Mouse (Mus musculus): ENCODE data around the gene Chn2.

GRCm38 (mm10) chr6:54079881-54080280 lies 40.5 kb downstream of the Chn2 start:
- TF ChIP-seq GATA1 (IDR thresholded peaks at IDR 0.05; ENCODE audit: low read length) (no peak), TAL1 (IDR thresholded peaks at IDR 0.05; ENCODE audit: low read length) (no peak)

Data from erythroblast, embryonic 14.5 days (primary cell).